Comparison of ENCODE assay signal across 8 mouse cellular contexts in genomic region chr5:110101716-110102347, GRCm38 (mm10). TPM values are rescaled to one million over a fixed set of nuclear protein-coding genes. Genes with fewer than 3 reads are reported as not detected.
DNase-seq lines count a peak whose midpoint lies in the region; ATAC-seq and TF ChIP-seq lines count a peak whose summit lies in the region.

No protein-coding gene starts in this region.

- peaks cover 13% of the 10 kb centered on the region for H3K36me3 ChIP-seq in ES-Bruce4 (ENCODE audit: control insufficient read depth, insufficient read depth, low read length, poor library complexity, severe bottlenecking)
- H3K36me3 ChIP-seq in embryonic facial prominence, embryonic 14.5 days (ENCODE audit: control insufficient read depth, insufficient read depth, low read length) = peaks cover 40% of the 10 kb centered on the region
- H3K36me3 ChIP-seq in hindbrain, embryonic 15.5 days = peaks cover 38% of the 10 kb centered on the region
- peaks cover 48% of the 10 kb centered on the region for H3K36me3 ChIP-seq in megakaryocyte, embryonic 14.5 days (replicated peaks; ENCODE audit: low read length)

- TF ChIP-seq POLR2A in ES-Bruce4 (IDR thresholded peaks at IDR 0.05; ENCODE audit: insufficient read depth, low read length) = no peak

- peak overlapping the region; percentile 75 for H3K4me2 ChIP-seq in embryonic facial prominence, embryonic 14.5 days (ENCODE audit: low read depth, low read length)
- H3K4me2 ChIP-seq in hindbrain, embryonic 15.5 days = peak overlapping the region; percentile 82

- H3K4me3 ChIP-seq in ES-Bruce4 (ENCODE audit: low read depth, low read length) = peak overlapping the region; percentile 50
- H3K4me3 ChIP-seq in embryonic facial prominence, embryonic 14.5 days (ENCODE audit: low read depth, low read length) = peak overlapping the region; percentile 35
- H3K4me3 ChIP-seq in hindbrain, embryonic 15.5 days = peak overlapping the region; percentile 41
- H3K4me3 ChIP-seq in megakaryocyte, embryonic 14.5 days (replicated peaks) = peak overlapping the region; percentile 88

- H3K9ac ChIP-seq in ES-Bruce4 (ENCODE audit: low read depth, poor library complexity, severe bottlenecking) = no peak overlapping the region
- H3K9ac ChIP-seq in embryonic facial prominence, embryonic 14.5 days (ENCODE audit: low read depth, low read length) = peak overlapping the region; percentile 19; the same call in 1 of the 2 replicates
- H3K9ac ChIP-seq in hindbrain, embryonic 15.5 days = peak overlapping the region; percentile 32; the same call in 1 of the 2 replicates

- H3K4me1 ChIP-seq in ES-Bruce4 (ENCODE audit: control insufficient read depth, insufficient read depth, low read length) = peaks cover 14% of the 10 kb centered on the region
- H3K4me1 ChIP-seq in embryonic facial prominence, embryonic 14.5 days (ENCODE audit: control insufficient read depth, insufficient read depth, low read length) = peaks cover 30% of the 10 kb centered on the region
- H3K4me1 ChIP-seq in hindbrain, embryonic 15.5 days (replicated peaks) = peaks cover 32% of the 10 kb centered on the region
- H3K4me1 ChIP-seq in megakaryocyte, embryonic 14.5 days = peaks cover 62% of the 10 kb centered on the region

- H3K27ac ChIP-seq in ES-Bruce4 (ENCODE audit: insufficient read depth, low read length) = no peak overlapping the region
- H3K27ac ChIP-seq in embryonic facial prominence, embryonic 14.5 days (replicated peaks; ENCODE audit: low read depth, low read length) = no peak overlapping the region
- H3K27ac ChIP-seq in hindbrain, embryonic 15.5 days (replicated peaks) = no peak overlapping the region

- H3K27me3 ChIP-seq in ES-Bruce4 (ENCODE audit: control insufficient read depth, insufficient read depth, low read length, poor library complexity, severe bottlenecking) = no peaks in the 10 kb centered on the region
- no peaks in the 10 kb centered on the region for H3K27me3 ChIP-seq in embryonic facial prominence, embryonic 14.5 days (replicated peaks; ENCODE audit: control insufficient read depth, insufficient read depth, low read length)
- H3K27me3 ChIP-seq in hindbrain, embryonic 15.5 days = no peaks in the 10 kb centered on the region
- H3K27me3 ChIP-seq in megakaryocyte, embryonic 14.5 days (replicated peaks) = peaks cover 4% of the 10 kb centered on the region

- H3K9me3 ChIP-seq in ES-Bruce4 (replicated peaks; ENCODE audit: control insufficient read depth, insufficient read depth, low read length, poor library complexity, severe bottlenecking) = no peaks in the 10 kb centered on the region
- no peaks in the 10 kb centered on the region for H3K9me3 ChIP-seq in embryonic facial prominence, embryonic 14.5 days (ENCODE audit: control insufficient read depth, low read length)
- H3K9me3 ChIP-seq in hindbrain, embryonic 15.5 days = no peaks in the 10 kb centered on the region
- no peaks in the 10 kb centered on the region for H3K9me3 ChIP-seq in megakaryocyte, embryonic 14.5 days

- TF ChIP-seq CTCF in ES-Bruce4 (IDR thresholded peaks at IDR 0.05; ENCODE audit: low read depth, low read length) = no peak

- no peak for TF ChIP-seq EP300 in ES-Bruce4 (IDR thresholded peaks at IDR 0.05; ENCODE audit: insufficient read depth, low read depth, low read length)

- WGBS in embryonic facial prominence, embryonic 14.5 days = 15% methylated on average over 29 of the region's 34 CpGs
- 19% methylated on average over 34 of the region's 34 CpGs for WGBS in hindbrain, embryonic 15.5 days

- peak; percentile 23 for DNase-seq in adrenal gland, adult 8-10 months
- DNase-seq in embryonic facial prominence, embryonic 14.5 days (ENCODE audit: low spot score) = peak; percentile 41
- DNase-seq in left cerebral cortex, adult 18-20 months (ENCODE audit: low spot score in 2 of 2) = peak; percentile 78 to 79
- DNase-seq in right cerebral cortex, postnatal 36 days (ENCODE audit: low spot score in 2 of 2) = peak; percentile 74 to 79
- no peak for DNase-seq in urinary bladder, adult 18-20 months (ENCODE audit: low spot score in 2 of 2)

- 0 out of 2 replicates have a peak, but pooled peaks have one; percentile 14 for ATAC-seq in embryonic facial prominence, embryonic 14.5 days (ENCODE audit: low read depth)
- ATAC-seq in hindbrain, embryonic 15.5 days (ENCODE audit: low FRiP score, low read depth) = peak; percentile 65

RNA-seq across cellular contexts. Expression of gene Plcxd1, which starts 2.1 kb away (rescaled TPM):
- 2.9 and 6.4 TPM in 2 replicates for polyA plus RNA-seq in ES-Bruce4 (2011; ENCODE audit: insufficient read depth, insufficient read length, low read depth, missing spikeins)
- under 1 TPM in 3 of 4 experiments, not detected in 1; 0.10 to 0.83 (median 0.22) TPM for total RNA-seq in adrenal gland, adult 8-10 months (2022)
- 1.7 and 1.8 TPM in 2 replicates for polyA plus RNA-seq in embryonic facial prominence, embryonic 14.5 days (2014; fragmentation: Nextera tagmentation; extraction: Ambion mirVana)
- 6.0 and 6.1 TPM in 2 replicates for polyA plus RNA-seq in hindbrain, embryonic 15.5 days (2015; fragmentation: Nextera tagmentation; extraction: Ambion mirVana)
- total RNA-seq in left cerebral cortex, adult 18-20 months (2021) = 10 to 100 TPM; 10.4 to 10.9 TPM
- polyA plus RNA-seq in megakaryocyte, embryonic 14.5 days (2012; ENCODE audit: insufficient read depth, low replicate concordance) = 0.10 TPM in 1 of 2 replicates, not detected in the other

RNA-seq across cellular contexts. Expression of gene Gtpbp6, which starts 6.2 kb away (rescaled TPM):
- polyA plus RNA-seq in ES-Bruce4 (2011; ENCODE audit: insufficient read depth, insufficient read length, low read depth, missing spikeins) = 29.7 and 38.7 TPM in 2 replicates
- 10 to 100 TPM; 58.4 to 73.9 (median 65.9) TPM for total RNA-seq in adrenal gland, adult 8-10 months (2022)
- 25.8 and 28.2 TPM in 2 replicates for polyA plus RNA-seq in embryonic facial prominence, embryonic 14.5 days (2014; fragmentation: Nextera tagmentation; extraction: Ambion mirVana)
- polyA plus RNA-seq in hindbrain, embryonic 15.5 days (2015; fragmentation: Nextera tagmentation; extraction: Ambion mirVana) = 61.1 and 63.6 TPM in 2 replicates
- total RNA-seq in left cerebral cortex, adult 18-20 months (2021) = 10 to 100 TPM; 81.8 to 96.5 TPM
- polyA plus RNA-seq in megakaryocyte, embryonic 14.5 days (2012; ENCODE audit: insufficient read depth, low replicate concordance) = 49.5 and 52.6 TPM in 2 replicates

RNA-seq across cellular contexts. Expression of gene Gm35315, which starts 7.6 kb away (rescaled TPM):
- polyA plus RNA-seq in ES-Bruce4 (2011; ENCODE audit: insufficient read depth, insufficient read length, low read depth, missing spikeins) = 13.5 and 16.9 TPM in 2 replicates
- 1 to 10 TPM in 2 of 4 experiments, under 1 TPM in 2; 0.52 to 2.7 (median 1.6) TPM for total RNA-seq in adrenal gland, adult 8-10 months (2022)
- polyA plus RNA-seq in embryonic facial prominence, embryonic 14.5 days (2014; fragmentation: Nextera tagmentation; extraction: Ambion mirVana) = 0.71 and 1.0 TPM in 2 replicates
- polyA plus RNA-seq in hindbrain, embryonic 15.5 days (2015; fragmentation: Nextera tagmentation; extraction: Ambion mirVana) = 0.29 and 0.35 TPM in 2 replicates
- total RNA-seq in left cerebral cortex, adult 18-20 months (2021) = under 1 TPM; 0.40 to 0.53 TPM
- polyA plus RNA-seq in megakaryocyte, embryonic 14.5 days (2012; ENCODE audit: insufficient read depth, low replicate concordance) = not detected in 2 replicates

RNA-seq across cellular contexts. Expression of gene Zfp605, which starts 8.1 kb away (rescaled TPM):
- polyA plus RNA-seq in ES-Bruce4 (2011; ENCODE audit: insufficient read depth, insufficient read length, low read depth, missing spikeins) = 8.5 and 9.8 TPM in 2 replicates
- total RNA-seq in adrenal gland, adult 8-10 months (2022) = 1 to 10 TPM; 5.7 to 9.0 (median 7.7) TPM
- polyA plus RNA-seq in embryonic facial prominence, embryonic 14.5 days (2014; fragmentation: Nextera tagmentation; extraction: Ambion mirVana) = 4.0 and 4.8 TPM in 2 replicates
- 13.3 and 16.2 TPM in 2 replicates for polyA plus RNA-seq in hindbrain, embryonic 15.5 days (2015; fragmentation: Nextera tagmentation; extraction: Ambion mirVana)
- 10 to 100 TPM; 15.5 to 15.7 TPM for total RNA-seq in left cerebral cortex, adult 18-20 months (2021)
- polyA plus RNA-seq in megakaryocyte, embryonic 14.5 days (2012; ENCODE audit: insufficient read depth, low replicate concordance) = 1.00 TPM in 1 of 2 replicates, not detected in the other

RNA-seq across cellular contexts. Expression of gene Gm17655, which starts 29.5 kb away (rescaled TPM):
- 18.2 and 21.5 TPM in 2 replicates for polyA plus RNA-seq in ES-Bruce4 (2011; ENCODE audit: insufficient read depth, insufficient read length, low read depth, missing spikeins)
- 10 to 100 TPM in 1 of 4 experiments, 1 to 10 TPM in 3; 6.7 to 19.1 (median 8.3) TPM for total RNA-seq in adrenal gland, adult 8-10 months (2022)
- polyA plus RNA-seq in embryonic facial prominence, embryonic 14.5 days (2014; fragmentation: Nextera tagmentation; extraction: Ambion mirVana) = 2.1 and 3.6 TPM in 2 replicates
- polyA plus RNA-seq in hindbrain, embryonic 15.5 days (2015; fragmentation: Nextera tagmentation; extraction: Ambion mirVana) = 4.3 and 6.4 TPM in 2 replicates
- total RNA-seq in left cerebral cortex, adult 18-20 months (2021) = 1 to 10 TPM; 4.0 to 6.4 TPM
- not detected in 2 replicates for polyA plus RNA-seq in megakaryocyte, embryonic 14.5 days (2012; ENCODE audit: insufficient read depth, low replicate concordance)

Comparison
In these comparisons a context has a peak if more than half of its experiments do, and no peak if none do; other contexts are left out.
1. H3K4me3 ChIP-seq: peak in every context shown above with its lines; median percentile 88 in megakaryocyte, embryonic 14.5 days; 50 in ES-Bruce4; 41 in hindbrain, embryonic 15.5 days; 35 in embryonic facial prominence, embryonic 14.5 days.
2. DNase-seq: peak in adrenal gland, adult 8-10 months (single experiment), embryonic facial prominence, embryonic 14.5 days (single experiment), left cerebral cortex, adult 18-20 months (2 of 2) and right cerebral cortex, postnatal 36 days (2 of 2); none in urinary bladder, adult 18-20 months (0 of 2).